Mouse (Mus musculus) MEL (cell line): Measurements from ENCODE around the gene Tars. TPM values are rescaled to one million over a fixed set of nuclear protein-coding genes. Genes with fewer than 3 reads are reported as not detected.

Experiments used
- DNase-seq: peaks from one replicate; pipeline ENCODE4 v3.0.0; 2011; ENCODE audit warnings: low read depth, low spot score
- H3K27ac ChIP-seq: 2 replicates; pipeline ENCODE4 v1.5.1; 2012; ENCODE audit warnings: low read depth, mild to moderate bottlenecking, control low read depth, low read length, moderate library complexity; ENCODE audit not compliant: control insufficient read depth
- H3K27me3 ChIP-seq, 2 experiments: fragments of 150-350 bp in 1 of 2; sonication (generic) in 1 of 2; 2 replicates each; pipeline ENCODE4 v1.6.1; 2012; ENCODE audit warnings: low read length in 2 of 2, mild to moderate bottlenecking in 2 of 2, improper control_type of control experiment in 1 of 2, moderate library complexity in 1 of 2; ENCODE audit not compliant: insufficient read depth in 2 of 2, control insufficient read depth in 1 of 2
- H3K36me3 ChIP-seq, 2 experiments: 2 replicates each; pipeline ENCODE4 v1.6.1; 2012 to 2014; ENCODE audit warnings: low read length in 2 of 2, improper control_type of control experiment in 1 of 2, inconsistent platforms in 1 of 2, mild to moderate bottlenecking in 1 of 2; ENCODE audit not compliant: insufficient read depth in 2 of 2, control insufficient read depth in 1 of 2
- H3K4me1 ChIP-seq, 2 experiments: fragments of 150-350 bp in 1 of 2; sonication (generic) in 1 of 2; 2 replicates each; pipeline ENCODE4 v1.6.1; 2012; ENCODE audit warnings: low read length in 2 of 2, improper control_type of control experiment in 1 of 2, mild to moderate bottlenecking in 1 of 2; ENCODE audit not compliant: insufficient read depth in 2 of 2, control insufficient read depth in 1 of 2
- H3K4me3 ChIP-seq, 2 experiments: fragments of 150-350 bp in 1 of 2; sonication (generic) in 1 of 2; 2 replicates each; pipeline ENCODE4 v1.5.1; 2012; ENCODE audit warnings: low read depth in 2 of 2, low read length in 2 of 2, mild to moderate bottlenecking in 2 of 2, moderate library complexity in 2 of 2, control low read depth in 1 of 2, improper control_type of control experiment in 1 of 2; ENCODE audit not compliant: control insufficient read depth in 1 of 2, insufficient read depth in 1 of 2
- H3K79me2 ChIP-seq: 2 replicates; pipeline ENCODE4 v1.6.1; 2012; ENCODE audit warnings: mild to moderate bottlenecking, low read length, moderate library complexity; ENCODE audit not compliant: control insufficient read depth, poor library complexity, insufficient read depth
- H3K9ac ChIP-seq: 2 replicates; pipeline ENCODE4 v1.6.1; 2012; ENCODE audit warnings: low read depth, mild to moderate bottlenecking, control low read depth, low read length, moderate library complexity; ENCODE audit not compliant: control insufficient read depth, poor library complexity, severe bottlenecking
- H3K9me3 ChIP-seq: fragments of 150-350 bp; sonication (generic); replicated peaks from 2 replicates; pipeline ENCODE4 v1.6.1; 2012; ENCODE audit warnings: mild to moderate bottlenecking, low read length, improper control_type of control experiment, moderate library complexity; ENCODE audit not compliant: insufficient read depth
- CHD1 ChIP-seq: IDR thresholded peaks from 2 replicates; pipeline ENCODE4 v1.6.1; 2012; ENCODE audit warnings: low read depth, mild to moderate bottlenecking, inconsistent platforms, low read length, improper control_type of control experiment
- CHD2 ChIP-seq: IDR thresholded peaks from 2 replicates; pipeline ENCODE4 v1.6.1; 2011; ENCODE audit warnings: low read length, improper control_type of control experiment
- CTCF ChIP-seq, 3 experiments: IDR thresholded peaks in 2 of 3; conservative IDR thresholded peaks in 1 of 3; 2 replicates each; pipeline ENCODE4 v1.5.1; 2011 to 2012; ENCODE audit warnings: low read length in 3 of 3, low read depth in 2 of 3, mild to moderate bottlenecking in 2 of 3, improper control_type of control experiment in 1 of 3, inconsistent platforms in 1 of 3, mixed read lengths in 1 of 3, moderate library complexity in 1 of 3; ENCODE audit not compliant: control insufficient read depth in 1 of 3, insufficient read depth in 1 of 3, poor library complexity in 1 of 3, severe bottlenecking in 1 of 3
- E2F4 ChIP-seq: IDR thresholded peaks from 2 replicates; pipeline ENCODE4 v1.6.1; 2011; ENCODE audit warnings: low read depth, low read length, improper control_type of control experiment, borderline replicate concordance
- EP300 ChIP-seq, 2 experiments: IDR thresholded peaks; 2 replicates each; pipeline ENCODE4 v1.6.1; 2011; ENCODE audit warnings: improper control_type of control experiment in 2 of 2, low read length in 2 of 2, low read depth in 1 of 2, mild to moderate bottlenecking in 1 of 2
- ETS1 ChIP-seq: IDR thresholded peaks from 2 replicates; pipeline ENCODE4 v1.6.1; 2012; ENCODE audit warnings: low read depth, mild to moderate bottlenecking, inconsistent platforms, low read length, improper control_type of control experiment, moderate library complexity
- GABPA ChIP-seq: IDR thresholded peaks from 2 replicates; pipeline ENCODE4 v1.6.1; 2012; ENCODE audit warnings: low read depth, mild to moderate bottlenecking, inconsistent platforms, low read length, improper control_type of control experiment, moderate library complexity
- GATA1 ChIP-seq: IDR thresholded peaks from 2 replicates; pipeline ENCODE4 v1.6.1; 2011; ENCODE audit warnings: low read depth, low read length, improper control_type of control experiment
- HCFC1 ChIP-seq: IDR thresholded peaks from 2 replicates; pipeline ENCODE4 v1.6.1; 2012; ENCODE audit warnings: low read depth, mild to moderate bottlenecking, inconsistent platforms, low read length, improper control_type of control experiment, moderate library complexity
- JUND ChIP-seq: IDR thresholded peaks from 2 replicates; pipeline ENCODE4 v1.6.1; 2011; ENCODE audit warnings: low read depth, mild to moderate bottlenecking, improper control_type of control experiment, low read length
- KAT2A ChIP-seq: conservative IDR thresholded peaks from 2 replicates; pipeline ENCODE4 v1.6.1; 2012; ENCODE audit warnings: low read depth, low read length, improper control_type of control experiment, inconsistent platforms
- MAFK ChIP-seq: IDR thresholded peaks from 2 replicates; pipeline ENCODE4 v1.6.1; 2011; ENCODE audit warnings: low read depth, mild to moderate bottlenecking, low read length, improper control_type of control experiment, borderline replicate concordance
- MAZ ChIP-seq: IDR thresholded peaks from 2 replicates; pipeline ENCODE4 v1.6.1; 2012; ENCODE audit warnings: low read depth, mild to moderate bottlenecking, inconsistent platforms, low read length, improper control_type of control experiment
- MXI1 ChIP-seq: IDR thresholded peaks from 2 replicates; pipeline ENCODE4 v1.6.1; 2011; ENCODE audit warnings: mild to moderate bottlenecking, low read depth, low read length, improper control_type of control experiment
- MYB ChIP-seq: IDR thresholded peaks from 2 replicates; pipeline ENCODE4 v1.6.1; 2011; ENCODE audit warnings: mild to moderate bottlenecking, low read depth, low read length, improper control_type of control experiment
- MYC ChIP-seq: IDR thresholded peaks from 2 replicates; pipeline ENCODE4 v1.6.1; 2011; ENCODE audit warnings: low read depth, mild to moderate bottlenecking, low read length, improper control_type of control experiment, moderate library complexity
- NELFE ChIP-seq: IDR thresholded peaks from 2 replicates; pipeline ENCODE4 v1.6.1; 2011; ENCODE audit warnings: low read depth, low read length, improper control_type of control experiment
- NRF1 ChIP-seq: IDR thresholded peaks from 2 replicates; pipeline ENCODE4 v1.6.1; 2014; ENCODE audit warnings: low read depth, mild to moderate bottlenecking, inconsistent platforms, low read length, improper control_type of control experiment, moderate library complexity; ENCODE audit not compliant: poor library complexity, insufficient read depth, severe bottlenecking
- RAD21 ChIP-seq: IDR thresholded peaks from 2 replicates; pipeline ENCODE4 v1.6.1; 2011; ENCODE audit warnings: mild to moderate bottlenecking, low read depth, low read length, improper control_type of control experiment
- RCOR1 ChIP-seq: IDR thresholded peaks from 2 replicates; pipeline ENCODE4 v1.6.1; 2012; ENCODE audit warnings: low read depth, mild to moderate bottlenecking, inconsistent platforms, low read length, improper control_type of control experiment
- SIN3A ChIP-seq: IDR thresholded peaks from 2 replicates; pipeline ENCODE4 v1.6.1; 2012; ENCODE audit warnings: low read length, improper control_type of control experiment, inconsistent platforms
- TAL1 ChIP-seq: IDR thresholded peaks from 2 replicates; pipeline ENCODE4 v1.6.1; 2012; ENCODE audit warnings: mild to moderate bottlenecking, inconsistent platforms, low read length, moderate library complexity, mixed read lengths
- USF1 ChIP-seq: IDR thresholded peaks from 2 replicates; pipeline ENCODE4 v1.6.1; 2014; ENCODE audit warnings: low read depth, mild to moderate bottlenecking, inconsistent platforms, low read length, improper control_type of control experiment, moderate library complexity
- USF2 ChIP-seq, 2 experiments: IDR thresholded peaks; 2 replicates each; pipeline ENCODE4 v1.6.1; 2011 to 2012; ENCODE audit warnings: improper control_type of control experiment in 2 of 2, low read length in 2 of 2, borderline replicate concordance in 1 of 2, inconsistent platforms in 1 of 2, low read depth in 1 of 2, mild to moderate bottlenecking in 1 of 2; ENCODE audit not compliant: insufficient read depth in 1 of 2
- ZC3H11A ChIP-seq: IDR thresholded peaks from 2 replicates; pipeline ENCODE4 v1.6.1; 2012; ENCODE audit warnings: low read depth, mild to moderate bottlenecking, inconsistent platforms, low read length, improper control_type of control experiment
- ZMIZ1 ChIP-seq: IDR thresholded peaks from 2 replicates; pipeline ENCODE4 v1.6.1; 2012; ENCODE audit warnings: low read depth, mild to moderate bottlenecking, inconsistent platforms, low read length, improper control_type of control experiment, moderate library complexity
- polyA plus RNA-seq, 2 experiments: library from polyadenylated mRNA; stranded (reverse) in 1 of 2; unstranded in 1 of 2; fragments of >175 nt in 1 of 2; fragments of >200 nt in 1 of 2; gene quantifications; 2 replicates each; pipeline versions ENCODE4 v1.2.1 to v1.2.4; 2012; ENCODE audit warnings: low replicate concordance in 2 of 2, low read depth in 1 of 2; ENCODE audit not compliant: insufficient read length in 2 of 2, insufficient read depth in 1 of 2, missing spikeins in 1 of 2
- total RNA-seq: library from RNA; depleted of rRNA; stranded (reverse); fragments of 300-350 nt; gene quantifications from 2 replicates; pipeline ENCODE4 v1.2.3, GENCODE M21; 2012

Gene Tars
- total and polyA plus RNA-seq, 3 experiments: 89.0 to 1,064 (median 174) TPM

GRCm38 (mm10) chr15:11392903-11393302 is 6.6 kb downstream of the Tars start:
- Histone ChIP-seq H3K4me3 (no peak overlapping the region), H3K9me3 (no peaks in the 10 kb centered on the region), H3K36me3 (peaks cover 14 to 68% of the 10 kb centered on the region in 2 experiments), H3K4me1 (peaks cover 7 to 9% of the 10 kb centered on the region in 2 experiments), H3K9ac (no peak overlapping the region), H3K79me2 (peaks cover 28% of the 10 kb centered on the region), H3K27ac (no peak overlapping the region), H3K27me3 (no peaks in the 10 kb centered on the region)
- TF ChIP-seq GATA1 (no peak), EP300 (IDR thresholded peaks at IDR 0.05; ENCODE audit: low read depth in 1 of 2, low read length in 2 of 2) (no peak), MYC (no peak), USF1 (no peak), SIN3A (no peak), HCFC1 (no peak), E2F4 (no peak), MXI1 (no peak), RAD21 (no peak), CTCF (IDR thresholded peaks at IDR 0.05 in 2 of 3, conservative IDR thresholded peaks at IDR 0.05 in 1 of 3; ENCODE audit: control insufficient read depth in 1 of 3, insufficient read depth in 1 of 3, low read depth in 2 of 3, low read length in 3 of 3, poor library complexity in 1 of 3, severe bottlenecking in 1 of 3) (no peak), JUND (no peak), MAFK (no peak)
- no peak for DNase-seq

DNA sequence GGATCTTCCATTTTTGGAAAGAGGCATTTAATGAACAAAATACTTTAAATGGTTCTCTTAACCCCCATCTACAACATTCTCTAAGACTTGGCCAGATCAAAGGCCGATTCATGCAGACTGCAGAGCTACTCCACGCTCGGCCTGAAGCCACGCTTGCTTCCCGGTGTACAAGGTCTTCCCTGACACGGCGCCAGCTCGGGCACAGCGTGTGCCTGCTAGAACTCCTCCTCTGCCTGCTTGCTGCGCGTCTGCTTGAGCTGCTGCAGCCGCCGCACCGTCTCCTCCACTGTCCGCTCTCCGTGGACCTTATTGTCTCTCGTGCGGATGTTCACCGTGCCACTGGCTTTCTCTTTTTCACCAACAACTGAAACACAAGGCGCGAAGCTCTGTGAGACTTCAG is 15.7 kb downstream of the Tars start:
- TF ChIP-seq ZC3H11A: no peak
- TF ChIP-seq MYC: no peak
- no peak for TF ChIP-seq MAZ
- no peak for TF ChIP-seq USF2 (IDR thresholded peaks at IDR 0.05; ENCODE audit: borderline replicate concordance in 1 of 2, insufficient read depth in 1 of 2, low read depth in 1 of 2, low read length in 2 of 2)
- TF ChIP-seq RCOR1: no peak
- no peak for TF ChIP-seq KAT2A
- TF ChIP-seq ZMIZ1: no peak
- no peak for TF ChIP-seq TAL1
- no peak for TF ChIP-seq CHD1
- TF ChIP-seq JUND: no peak
- no peak for TF ChIP-seq GABPA
- TF ChIP-seq NRF1: no peak
- TF ChIP-seq ETS1: no peak
- no peak for TF ChIP-seq RAD21
- TF ChIP-seq MXI1: no peak
- no peak for TF ChIP-seq NELFE
- TF ChIP-seq MYB: no peak
- no peak for TF ChIP-seq USF1
- TF ChIP-seq CHD2: no peak
- no peak for DNase-seq
- H3K36me3 ChIP-seq: peaks cover 0 to 49% of the 10 kb centered on the region in 2 experiments; a peak in 2 of 4 replicates

More for the DNA sequence above, 15.7 kb downstream of the Tars start:
- Histone ChIP-seq H3K27me3 (no peaks in the 10 kb centered on the region), H3K27ac (no peak overlapping the region), H3K9me3 (no peaks in the 10 kb centered on the region), H3K4me1 (no peaks in the 10 kb centered on the region), H3K4me3 (no peak overlapping the region), H3K79me2 (no peaks in the 10 kb centered on the region), H3K9ac (no peak overlapping the region)
